Mouse (Mus musculus) hindbrain, embryonic 11.5 days (tissue): ENCODE measurements around the gene C2cd5. TPM values are rescaled to one million over a fixed set of nuclear protein-coding genes. Genes with fewer than 3 reads are reported as not detected.
"Not testable (repeated sequence)": the region's sequence is repeated elsewhere in the genome, so short reads cannot be mapped to it uniquely, and the experiment has no call there.

Experiments
- ATAC-seq: fragments of 200-750 bp; cut with Nextera tagmentation; 2 replicates; pipeline ENCODE4 v1.8.0; 2017; ENCODE audit warnings: mild to moderate bottlenecking, moderate TSS enrichment, moderate library complexity; ENCODE audit not compliant: low FRiP score
- DNase-seq: peaks from one replicate; pipeline ENCODE4 v3.0.0-alpha.2; 2015; ENCODE audit warnings: low spot score
- H3K27ac ChIP-seq: fragments of 300-500 bp; sonication (generic); 2 replicates; pipeline ENCODE4 v1.5.1; 2014; ENCODE audit warnings: mild to moderate bottlenecking, low read depth, low read length
- H3K27me3 ChIP-seq: fragments of 300-500 bp; sonication (generic); 2 replicates; pipeline ENCODE4 v1.6.1; 2014; ENCODE audit warnings: mild to moderate bottlenecking, low read length, moderate library complexity, mixed read lengths; ENCODE audit not compliant: control insufficient read depth, insufficient read depth
- H3K36me3 ChIP-seq: fragments of 300-500 bp; sonication (generic); 2 replicates; pipeline ENCODE4 v1.6.1; 2014; ENCODE audit warnings: mild to moderate bottlenecking, low read length, moderate library complexity, mixed read lengths; ENCODE audit not compliant: control insufficient read depth, insufficient read depth
- H3K4me1 ChIP-seq: fragments of 300-500 bp; sonication (generic); replicated peaks from 2 replicates; pipeline ENCODE4 v1.6.1; 2014; ENCODE audit warnings: low read length, mixed read lengths; ENCODE audit not compliant: control insufficient read depth, insufficient read depth
- H3K4me2 ChIP-seq: fragments of 300-500 bp; sonication (generic); replicated peaks from 2 replicates; pipeline ENCODE4 v1.6.1; 2014; ENCODE audit warnings: mild to moderate bottlenecking, low read depth, low read length
- H3K4me3 ChIP-seq: fragments of 300-500 bp; sonication (generic); 2 replicates; pipeline ENCODE4 v1.5.1; 2014; ENCODE audit warnings: low read depth, low read length
- H3K9ac ChIP-seq: fragments of 300-500 bp; sonication (generic); 2 replicates; pipeline ENCODE4 v1.6.1; 2014; ENCODE audit warnings: low read depth, low read length
- H3K9me3 ChIP-seq: fragments of 300-500 bp; sonication (generic); 2 replicates; pipeline ENCODE4 v1.6.1; 2016; ENCODE audit warnings: low read length; ENCODE audit not compliant: control insufficient read depth
- WGBS: fragments of 180-500 bp; shearing (Covaris S2); extraction: QIAGEN DNeasy Blood & Tissue Kit; methylation state at CpG from one replicate; pipeline ENCODE4 v1.1.7; 2014; 5-methylcytosine and 5-hydroxymethylcytosine counted together
- polyA plus RNA-seq: library from polyadenylated mRNA; unstranded; fragments of >200 nt; fragmentation: Nextera tagmentation; extraction: Ambion mirVana; gene quantifications from 2 replicates; pipeline ENCODE4 v1.2.1, GENCODE M21; 2014

C2cd5 gene
- polyA plus RNA-seq, 1 experiment from 2014 or later: 35.5 TPM

GRCm38 (mm10) chr6:143141624-143142592 is 42.0 kb upstream of the C2cd5 start:
- not testable (repeated sequence) for H3K4me3 ChIP-seq, H3K9ac ChIP-seq, H3K27me3 ChIP-seq, H3K36me3 ChIP-seq, H3K27ac ChIP-seq, ATAC-seq, H3K4me2 ChIP-seq, H3K9me3 ChIP-seq, H3K4me1 ChIP-seq, DNase-seq
- WGBS: 72% methylated on average over 9 of the region's 10 CpGs

GRCm38 (mm10) chr6:143140884-143141283 is 40.9 kb upstream of the C2cd5 start:
- H3K4me1 ChIP-seq: no peaks in the 10 kb centered on the region
- ATAC-seq (no peak), DNase-seq (no peak)
- H3K9me3 ChIP-seq: no peaks in the 10 kb centered on the region
- no peak overlapping the region for H3K4me2 ChIP-seq
- no peaks in the 10 kb centered on the region for H3K27me3 ChIP-seq
- no peak overlapping the region for H3K27ac ChIP-seq
- H3K9ac ChIP-seq: no peak overlapping the region
- no peak overlapping the region for H3K4me3 ChIP-seq
- 85% methylated on average over 9 of the region's 9 CpGs for WGBS
- no peaks in the 10 kb centered on the region for H3K36me3 ChIP-seq

- WGBS: 87% methylated on average over 2 of the region's 2 CpGs
- H3K27me3 ChIP-seq: no peaks in the 10 kb centered on the region
- H3K27ac ChIP-seq: no peak overlapping the region
- no peak overlapping the region for H3K4me3 ChIP-seq
- no peaks in the 10 kb centered on the region for H3K9me3 ChIP-seq
- ATAC-seq: no peak
- DNase-seq: no peak
- no peaks in the 10 kb centered on the region for H3K4me1 ChIP-seq
- no peaks in the 10 kb centered on the region for H3K36me3 ChIP-seq
- H3K4me2 ChIP-seq: no peak overlapping the region
- no peak overlapping the region for H3K9ac ChIP-seq
Measured at GRCm38 (mm10) chr6:143139417-143139816, 39.5 kb upstream of the C2cd5 start.

GRCm38 (mm10) chr6:143137341-143137740 is 37.4 kb upstream of the C2cd5 start:
- Histone ChIP-seq H3K4me1 (no peaks in the 10 kb centered on the region), H3K27ac (no peak overlapping the region), H3K4me3 (no peak overlapping the region), H3K36me3 (no peaks in the 10 kb centered on the region), H3K27me3 (no peaks in the 10 kb centered on the region), H3K4me2 (no peak overlapping the region), H3K9me3 (no peaks in the 10 kb centered on the region), H3K9ac (no peak overlapping the region)
- DNase-seq (no peak), ATAC-seq (no peak)
- WGBS: 82% methylated on average over 5 of the region's 5 CpGs

GRCm38 (mm10) chr6:143136688-143137087 is 36.7 kb upstream of the C2cd5 start:
- no peak overlapping the region for H3K27ac ChIP-seq
- no peak for DNase-seq
- no peak overlapping the region for H3K4me2 ChIP-seq
- WGBS: 97% methylated on average over 7 of the region's 7 CpGs
- no peaks in the 10 kb centered on the region for H3K36me3 ChIP-seq
- no peak overlapping the region for H3K9ac ChIP-seq
- H3K4me3 ChIP-seq: no peak overlapping the region
- H3K4me1 ChIP-seq: no peaks in the 10 kb centered on the region
- H3K27me3 ChIP-seq: no peaks in the 10 kb centered on the region
- no peak for ATAC-seq
- no peaks in the 10 kb centered on the region for H3K9me3 ChIP-seq

GRCm38 (mm10) chr6:143135097-143135496 is 35.2 kb upstream of the C2cd5 start:
- Histone ChIP-seq H3K9ac (no peak overlapping the region), H3K9me3 (no peaks in the 10 kb centered on the region), H3K27me3 (no peaks in the 10 kb centered on the region), H3K4me1 (no peaks in the 10 kb centered on the region), H3K4me3 (no peak overlapping the region), H3K36me3 (no peaks in the 10 kb centered on the region), H3K27ac (no peak overlapping the region), H3K4me2 (no peak overlapping the region)
- DNase-seq (no peak), ATAC-seq (no peak)
- WGBS: 94% methylated on average over 13 of the region's 13 CpGs

GRCm38 (mm10) chr6:143133150-143133549 is 33.2 kb upstream of the C2cd5 start:
- H3K36me3 ChIP-seq: no peaks in the 10 kb centered on the region
- no peaks in the 10 kb centered on the region for H3K4me1 ChIP-seq
- no peak overlapping the region for H3K9ac ChIP-seq
- no peak overlapping the region for H3K4me2 ChIP-seq
- no peak overlapping the region for H3K27ac ChIP-seq
- H3K27me3 ChIP-seq: no peaks in the 10 kb centered on the region
- DNase-seq (no peak), ATAC-seq (no peak)
- no peaks in the 10 kb centered on the region for H3K9me3 ChIP-seq
- H3K4me3 ChIP-seq: no peak overlapping the region
- 80% methylated on average over 2 of the region's 2 CpGs for WGBS

GRCm38 (mm10) chr6:143131895-143132652 is 32.1 kb upstream of the C2cd5 start:
- no peaks in the 10 kb centered on the region for H3K9me3 ChIP-seq
- H3K4me1 ChIP-seq: no peaks in the 10 kb centered on the region
- no peak overlapping the region for H3K4me2 ChIP-seq
- H3K9ac ChIP-seq: no peak overlapping the region
- no peaks in the 10 kb centered on the region for H3K27me3 ChIP-seq
- no peak overlapping the region for H3K27ac ChIP-seq
- DNase-seq: no peak
- WGBS: 80% methylated on average over 6 of the region's 6 CpGs
- no peaks in the 10 kb centered on the region for H3K36me3 ChIP-seq
- ATAC-seq: no peak
- H3K4me3 ChIP-seq: no peak overlapping the region
